Mouse (Mus musculus) heart, embryonic 11.5 days (tissue): Measurements from ENCODE around the gene Iqschfp. TPM values are rescaled to one million over a fixed set of nuclear protein-coding genes. Genes with fewer than 3 reads are reported as not detected.
A peak's percentile ranks its signal among the peaks of the same experiment; 100 is the strongest.

Experiments
- ATAC-seq: fragments of 200-750 bp; cut with Nextera tagmentation; replicated peaks from 2 replicates; pipeline ENCODE4 v1.8.0; 2017; ENCODE audit warnings: moderate library complexity; ENCODE audit not compliant: insufficient number of reproducible peaks, low FRiP score, low TSS enrichment
- H3K27ac ChIP-seq: fragments of 300-500 bp; sonication (generic); 2 replicates; pipeline ENCODE4 v1.5.1; 2014; ENCODE audit warnings: mild to moderate bottlenecking, low read depth, low read length
- H3K27me3 ChIP-seq: fragments of 300-500 bp; sonication (generic); 2 replicates; pipeline ENCODE4 v1.6.1; 2014; ENCODE audit warnings: mild to moderate bottlenecking, low read length, mixed read lengths; ENCODE audit not compliant: control insufficient read depth, insufficient read depth
- H3K36me3 ChIP-seq: fragments of 300-500 bp; sonication (generic); 2 replicates; pipeline ENCODE4 v1.6.1; 2014; ENCODE audit warnings: mild to moderate bottlenecking, low read length, moderate library complexity, mixed read lengths; ENCODE audit not compliant: control insufficient read depth, insufficient read depth
- H3K4me1 ChIP-seq: fragments of 300-500 bp; sonication (generic); 2 replicates; pipeline ENCODE4 v1.6.1; 2014; ENCODE audit warnings: low read length; ENCODE audit not compliant: control insufficient read depth, insufficient read depth
- H3K4me2 ChIP-seq: fragments of 300-500 bp; sonication (generic); 2 replicates; pipeline ENCODE4 v1.6.1; 2014; ENCODE audit warnings: mild to moderate bottlenecking, moderate library complexity
- H3K4me3 ChIP-seq: fragments of 300-500 bp; sonication (generic); 2 replicates; pipeline ENCODE4 v1.5.1; 2014; ENCODE audit warnings: low read depth, low read length
- H3K9ac ChIP-seq: fragments of 300-500 bp; sonication (generic); 2 replicates; pipeline ENCODE4 v1.6.1; 2014; ENCODE audit warnings: mild to moderate bottlenecking, low read depth, low read length, moderate library complexity
- H3K9me3 ChIP-seq: fragments of 300-500 bp; sonication (generic); replicated peaks from 2 replicates; pipeline ENCODE4 v1.6.1; 2016; ENCODE audit warnings: low read length; ENCODE audit not compliant: control insufficient read depth
- WGBS: fragments of 180-500 bp; shearing (Covaris S2); extraction: QIAGEN DNeasy Blood & Tissue Kit; methylation state at CpG from one replicate; pipeline ENCODE4 v1.1.7; 2014; ENCODE audit not compliant: insufficient replicate concordance; 5-methylcytosine and 5-hydroxymethylcytosine counted together
- polyA plus RNA-seq: library from polyadenylated mRNA; unstranded; fragments of >200 nt; fragmentation: Nextera tagmentation; extraction: Ambion mirVana; gene quantifications from 2 replicates; pipeline ENCODE4 v1.2.1, GENCODE M21; 2014

Gene Iqschfp
- polyA plus RNA-seq, 1 experiment from 2014 or later: 0.26 TPM

GRCm38 (mm10) chr3:68045475-68046416 is 153.7 kb downstream of the Iqschfp start:
- Histone ChIP-seq H3K9ac (no peak overlapping the region), H3K4me2 (no peak overlapping the region), H3K9me3 (no peaks in the 10 kb centered on the region), H3K27me3 (0 out of 2 replicates have a peak, but pooled peaks cover 2% of the 10 kb centered on the region), H3K36me3 (no peaks in the 10 kb centered on the region), H3K4me3 (no peak overlapping the region), H3K27ac (no peak overlapping the region), H3K4me1 (no peaks in the 10 kb centered on the region)
- 47% methylated on average over 9 of the region's 9 CpGs for WGBS
- ATAC-seq: no peak

GRCm38 (mm10) chr3:68053538-68053937 is 161.5 kb downstream of the Iqschfp start:
- Histone ChIP-seq H3K9me3 (no peaks in the 10 kb centered on the region), H3K36me3 (no peaks in the 10 kb centered on the region), H3K9ac (no peak overlapping the region), H3K4me2 (no peak overlapping the region), H3K27ac (no peak overlapping the region), H3K4me1 (no peaks in the 10 kb centered on the region), H3K27me3 (no peaks in the 10 kb centered on the region), H3K4me3 (no peak overlapping the region)
- 48% methylated on average over 2 of the region's 2 CpGs for WGBS
- ATAC-seq: no peak

GRCm38 (mm10) chr3:68055071-68055470 is 163.0 kb downstream of the Iqschfp start:
- no peak for ATAC-seq
- H3K9me3 ChIP-seq: no peaks in the 10 kb centered on the region
- H3K4me2 ChIP-seq: peak overlapping the region; percentile 47
- peak overlapping the region; percentile 11 for H3K4me3 ChIP-seq
- 28% methylated on average over 13 of the region's 13 CpGs for WGBS
- no peaks in the 10 kb centered on the region for H3K36me3 ChIP-seq
- no peaks in the 10 kb centered on the region for H3K27me3 ChIP-seq
- H3K4me1 ChIP-seq: no peaks in the 10 kb centered on the region
- no peak overlapping the region for H3K27ac ChIP-seq
- no peak overlapping the region for H3K9ac ChIP-seq

GRCm38 (mm10) chr3:68056373-68057275 is 164.6 kb downstream of the Iqschfp start:
- no peak for ATAC-seq
- Histone ChIP-seq H3K27me3 (no peaks in the 10 kb centered on the region), H3K9me3 (no peaks in the 10 kb centered on the region), H3K4me2 (peak overlapping the region; percentile 40), H3K4me1 (no peaks in the 10 kb centered on the region), H3K9ac (0 out of 2 replicates have a peak overlapping the region, but pooled peaks have one; percentile 29), H3K27ac (no peak overlapping the region), H3K4me3 (peak overlapping the region; percentile 12), H3K36me3 (no peaks in the 10 kb centered on the region)
- 48% methylated on average over 23 of the region's 23 CpGs for WGBS

- ATAC-seq: no peak
- H3K36me3 ChIP-seq: no peaks in the 10 kb centered on the region
- no peak overlapping the region for H3K4me2 ChIP-seq
- H3K4me3 ChIP-seq: no peak overlapping the region
- no peak overlapping the region for H3K27ac ChIP-seq
- H3K27me3 ChIP-seq: no peaks in the 10 kb centered on the region
- H3K9ac ChIP-seq: no peak overlapping the region
- H3K4me1 ChIP-seq: no peaks in the 10 kb centered on the region
- 47% methylated on average over 2 of the region's 2 CpGs for WGBS
- no peaks in the 10 kb centered on the region for H3K9me3 ChIP-seq
Observed at GRCm38 (mm10) chr3:68059162-68059800, 167.2 kb downstream of the Iqschfp start.

- Histone ChIP-seq H3K36me3 (no peaks in the 10 kb centered on the region), H3K4me3 (no peak within 1 kb of the TSS), H3K4me1 (no peaks in the 10 kb centered on the region), H3K9me3 (no peaks in the 10 kb centered on the region), H3K4me2 (no peak within 1 kb of the TSS), H3K27ac (no peak within 1 kb of the TSS), H3K27me3 (no peaks in the 10 kb centered on the region), H3K9ac (no peak within 1 kb of the TSS)
- ATAC-seq: no peak
- WGBS: 30% methylated on average over 12 of the region's 12 CpGs
Observed at GRCm38 (mm10) chr3:68064731-68065130, 172.7 kb downstream of the Iqschfp start, which contains the start of gene Schip1. TSS of gene Schip1 (plus strand) at chr3:68064802.

- no peaks in the 10 kb centered on the region for H3K9me3 ChIP-seq
- H3K27me3 ChIP-seq: no peaks in the 10 kb centered on the region
- H3K27ac ChIP-seq: no peak overlapping the region
- H3K4me1 ChIP-seq: no peaks in the 10 kb centered on the region
- H3K9ac ChIP-seq: no peak overlapping the region
- ATAC-seq: no peak
- no peak overlapping the region for H3K4me3 ChIP-seq
- WGBS: 79% methylated on average over 9 of the region's 9 CpGs
- no peaks in the 10 kb centered on the region for H3K36me3 ChIP-seq
- H3K4me2 ChIP-seq: no peak overlapping the region
Observed at GRCm38 (mm10) chr3:68071395-68072386, 179.7 kb downstream of the Iqschfp start.
